Mouse (Mus musculus) brain, embryonic 14.5 days (tissue): ENCODE results near the gene Scml2. TPM values are rescaled to one million over a fixed set of nuclear protein-coding genes. Genes with fewer than 3 reads are reported as not detected.
A peak's percentile ranks its signal among the peaks of the same experiment; 100 is the strongest.
"Not testable (repeated sequence)": the region's sequence is repeated elsewhere in the genome, so short reads cannot be mapped to it uniquely, and the experiment has no call there.

ENCODE experiments used
- DNase-seq: peaks from one replicate; pipeline ENCODE4 v3.0.0-alpha.2; 2011; ENCODE audit warnings: low read depth
- CTCF ChIP-seq: fragments of 200-500 bp; IDR thresholded peaks from 2 replicates; pipeline ENCODE4 v1.5.1; 2012; ENCODE audit warnings: inconsistent platforms, mild to moderate bottlenecking, moderate library complexity, borderline replicate concordance; ENCODE audit not compliant: insufficient read depth, insufficient read length; ENCODE audit errors: extremely low read depth
- POLR2A ChIP-seq: fragments of 200-500 bp; IDR thresholded peaks from 2 replicates; pipeline ENCODE4 v1.6.1; 2012; ENCODE audit warnings: mild to moderate bottlenecking, inconsistent platforms, borderline replicate concordance; ENCODE audit not compliant: poor library complexity, insufficient read depth, insufficient read length, severe bottlenecking; ENCODE audit errors: extremely low read depth
- polyA plus RNA-seq: library from polyadenylated mRNA; depleted of rRNA; stranded (reverse); fragments of >200 nt; gene quantifications from 2 replicates; pipeline ENCODE4 v1.2.3, GENCODE M21; 2012; rRNA removed

The Scml2 gene
- polyA plus RNA-seq, result 4.8 and 5.0 TPM in 2 replicates

- not testable (repeated sequence) for DNase-seq
Measured at GRCm38 (mm10) chrX:161116893-161117292, at the start of gene Scml2. Gene Scml2, plus strand, starts transcription at chrX:161117193.

GRCm38 (mm10) chrX:161075576-161075975 is 41.4 kb upstream of the Scml2 start:
- DNase-seq, result peak; percentile 49

GRCm38 (mm10) chrX:161162314-161163068 is 45.5 kb downstream of the Scml2 start:
- no peak for TF ChIP-seq CTCF
- no peak for TF ChIP-seq POLR2A
- peak; percentile 84 for DNase-seq

GRCm38 (mm10) chrX:161163069-161163416 is 46.0 kb downstream of the Scml2 start:
- TF ChIP-seq POLR2A, result no peak
- TF ChIP-seq CTCF, result no peak
- no peak for DNase-seq

GRCm38 (mm10) chrX:161287156-161287555 is 170.2 kb downstream of the Scml2 start, which contains the start of gene Gm15262:
Gene Gm15262, plus strand, starts transcription at chrX:161287456.
- DNase-seq, result not testable (repeated sequence)

Other genes starting within 250 kb of the Scml2 start
- gene Gja6, start 210.1 kb upstream of the Scml2 start, polyA plus RNA-seq, result 0.39 and 0.64 TPM in 2 replicates
- gene Cdkl5, start 122.5 kb upstream of the Scml2 start, polyA plus RNA-seq, result 5.8 and 6.9 TPM in 2 replicates
- gene Gm15262, start 170.3 kb downstream of the Scml2 start, polyA plus RNA-seq, result not detected in 2 replicates